Mouse (Mus musculus): Measurements from ENCODE around the gene Rab43. TPM values are rescaled to one million over a fixed set of nuclear protein-coding genes. Genes with fewer than 3 reads are reported as not detected.
A peak's percentile ranks its signal among the peaks of the same experiment; 100 is the strongest.

The Rab43 gene
- polyA plus RNA-seq, 1 experiment = 8.3 TPM

DNA sequence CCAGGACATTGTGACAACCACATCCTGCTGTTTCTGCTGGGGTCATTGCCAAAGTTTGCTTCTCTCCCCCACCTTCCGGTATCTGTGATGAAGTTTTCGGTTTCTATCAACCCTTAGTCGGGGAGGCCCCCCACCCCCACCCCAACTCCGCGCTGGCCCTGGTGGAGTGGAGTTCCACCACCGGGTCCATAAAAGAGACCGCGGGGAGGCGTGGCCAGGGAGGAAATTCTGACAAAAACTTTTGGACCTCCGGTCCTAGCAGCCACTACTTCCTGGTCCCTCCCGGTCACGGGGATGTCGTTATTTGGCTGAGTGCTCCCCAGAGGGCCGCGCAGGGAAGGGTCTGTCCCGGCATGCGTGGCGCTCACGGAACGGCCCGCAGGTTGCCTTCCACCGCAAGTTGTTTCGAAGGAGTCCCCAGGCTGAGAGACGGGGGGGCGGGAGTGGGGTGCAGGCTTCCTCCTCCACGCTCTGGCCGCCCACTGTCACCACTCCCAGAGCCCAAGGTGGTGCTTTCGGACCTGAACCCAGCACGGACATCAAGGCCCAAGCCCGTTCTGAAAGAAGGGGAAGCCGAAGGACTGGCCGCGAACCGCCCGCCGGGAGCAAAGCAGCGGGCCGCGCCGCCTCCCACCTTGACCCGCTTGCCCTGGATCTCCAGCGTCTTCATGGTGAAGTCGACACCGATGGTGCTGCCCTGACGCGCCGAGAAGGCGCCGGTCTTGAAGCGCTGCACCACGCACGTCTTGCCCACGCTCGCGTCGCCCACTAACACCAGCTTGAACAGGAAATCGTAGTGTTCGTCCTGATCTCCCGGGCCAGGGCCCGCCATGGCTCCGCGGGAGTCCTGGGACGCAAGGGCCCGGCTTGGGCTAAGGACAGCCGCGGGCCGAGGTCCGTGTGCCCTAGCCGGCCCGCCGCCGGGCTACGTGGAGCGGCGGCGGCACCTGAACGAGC lies 973 bp downstream of the Rab43 start:
- H3K27me3 ChIP-seq (ENCODE audit: control insufficient read depth, insufficient read depth, insufficient read length) = no peaks in the 10 kb centered on the region
- TF ChIP-seq CTCF (IDR thresholded peaks at IDR 0.05; ENCODE audit: control insufficient read depth, insufficient read depth, insufficient read length) = no peak
- no peak for TF ChIP-seq CEBPB (IDR thresholded peaks at IDR 0.05; ENCODE audit: low read depth)
- TF ChIP-seq MYOG (IDR thresholded peaks at IDR 0.05; ENCODE audit: control insufficient read depth, extremely low read depth, insufficient read length) = no peak
- no peak for TF ChIP-seq MYOD1 (IDR thresholded peaks at IDR 0.05; ENCODE audit: control insufficient read depth, insufficient read length, low read depth)
- TF ChIP-seq FOSL1 (IDR thresholded peaks at IDR 0.05; ENCODE audit: insufficient read depth, low read length, poor library complexity, severe bottlenecking) = no peak
- no peak for TF ChIP-seq MAX (IDR thresholded peaks at IDR 0.05)
- TF ChIP-seq USF1 (IDR thresholded peaks at IDR 0.05; ENCODE audit: low read depth) = no peak
- peaks cover 25% of the 10 kb centered on the region for H3K36me3 ChIP-seq (ENCODE audit: control insufficient read depth, insufficient read depth)
- peak overlapping the region; percentile 91 for H3ac ChIP-seq (ENCODE audit: control insufficient read depth, insufficient read length, low read depth)
- H3K79me2 ChIP-seq (ENCODE audit: control insufficient read depth, insufficient read depth) = peaks cover 22% of the 10 kb centered on the region
- H3K4me3 ChIP-seq (ENCODE audit: insufficient read depth, poor library complexity, severe bottlenecking) = peak overlapping the region; percentile 50
- H3K79me3 ChIP-seq (ENCODE audit: low read depth) = peaks cover 4% of the 10 kb centered on the region

DNA sequence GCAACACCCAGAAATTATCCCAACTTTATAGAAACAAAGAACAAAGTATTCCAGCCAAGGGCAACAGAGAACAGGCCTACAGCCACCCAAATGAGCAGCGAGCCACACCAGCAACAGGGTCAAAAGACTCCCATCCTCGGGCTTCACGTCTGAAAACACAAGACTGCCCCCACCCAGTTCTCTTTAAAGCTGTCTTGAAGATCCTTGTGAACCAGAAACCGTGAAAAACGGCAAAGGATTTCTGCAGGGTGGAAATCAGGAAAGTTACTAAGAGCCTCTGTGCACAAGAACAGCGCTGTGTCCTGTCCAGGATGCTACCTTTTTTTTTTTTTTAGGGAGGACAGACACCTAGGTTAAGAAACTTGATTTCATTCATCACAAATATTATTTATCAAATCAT lies 1.7 kb downstream of the Rab43 start:
- no peaks in the 10 kb centered on the region for H3K27me3 ChIP-seq (ENCODE audit: control insufficient read depth, insufficient read depth, insufficient read length)
- H3K79me2 ChIP-seq (ENCODE audit: control insufficient read depth, insufficient read depth) = peaks cover 22% of the 10 kb centered on the region
- no peak overlapping the region for H3K4me3 ChIP-seq (ENCODE audit: insufficient read depth, poor library complexity, severe bottlenecking)
- peaks cover 4% of the 10 kb centered on the region for H3K79me3 ChIP-seq (ENCODE audit: low read depth)
- no peak overlapping the region for H3ac ChIP-seq (ENCODE audit: control insufficient read depth, insufficient read length, low read depth)
- peaks cover 19% of the 10 kb centered on the region for H3K36me3 ChIP-seq (ENCODE audit: control insufficient read depth, insufficient read depth)
- no peak for TF ChIP-seq MAX (IDR thresholded peaks at IDR 0.05)
- no peak for TF ChIP-seq USF1 (IDR thresholded peaks at IDR 0.05; ENCODE audit: low read depth)
- TF ChIP-seq CEBPB (IDR thresholded peaks at IDR 0.05; ENCODE audit: low read depth) = no peak
- TF ChIP-seq MYOD1 (IDR thresholded peaks at IDR 0.05; ENCODE audit: control insufficient read depth, insufficient read length, low read depth) = no peak
- TF ChIP-seq MYOG (IDR thresholded peaks at IDR 0.05; ENCODE audit: control insufficient read depth, extremely low read depth, insufficient read length) = no peak
- no peak for TF ChIP-seq CTCF (IDR thresholded peaks at IDR 0.05; ENCODE audit: control insufficient read depth, insufficient read depth, insufficient read length)
- TF ChIP-seq FOSL1 (IDR thresholded peaks at IDR 0.05; ENCODE audit: insufficient read depth, low read length, poor library complexity, severe bottlenecking) = no peak

DNA sequence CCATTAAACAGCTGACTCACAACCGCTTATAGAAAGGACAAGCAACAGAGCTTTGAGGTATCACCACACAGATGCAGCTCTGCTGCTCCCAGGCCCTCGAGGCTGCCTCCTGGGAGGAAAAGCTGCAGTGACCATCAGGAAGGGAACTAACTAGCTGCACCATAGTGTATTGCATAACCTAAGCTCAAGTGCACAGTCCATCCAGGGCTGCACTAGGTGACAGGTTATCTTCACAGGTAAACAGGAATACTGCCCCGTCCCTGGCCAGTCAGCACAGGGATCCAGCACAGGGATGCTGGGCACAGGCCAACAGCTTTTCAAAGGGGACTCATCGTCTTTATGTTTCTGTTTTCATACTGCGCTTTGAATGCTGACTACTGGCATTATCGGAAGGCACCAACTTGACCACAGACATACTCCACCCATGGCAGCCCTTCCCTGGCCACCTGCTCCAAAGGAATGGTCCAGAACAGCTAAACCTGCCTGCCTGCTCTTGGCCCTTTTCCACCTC lies 2.3 kb downstream of the Rab43 start:
- no peak overlapping the region for H3K4me3 ChIP-seq (ENCODE audit: insufficient read depth, poor library complexity, severe bottlenecking)

DNA sequence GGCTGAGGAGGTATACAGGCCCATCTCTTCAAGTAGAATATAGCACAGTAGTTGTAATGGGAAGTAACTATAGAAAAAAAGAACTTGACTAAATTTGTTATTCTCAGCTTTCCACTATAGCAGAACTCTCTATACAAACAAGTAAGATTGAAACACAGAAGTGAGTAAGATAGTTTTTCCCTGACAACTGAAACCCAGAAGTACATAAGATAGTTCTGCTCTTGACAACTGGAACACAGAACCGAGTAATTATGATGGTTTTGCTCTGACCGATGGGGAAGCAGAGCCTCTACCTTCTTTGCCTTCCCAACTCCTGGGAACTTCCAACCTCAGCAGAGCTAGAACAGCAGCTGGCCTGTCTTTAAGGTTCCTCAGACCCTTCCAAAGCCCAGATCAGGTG lies 2.8 kb downstream of the Rab43 start:
- peaks cover 11% of the 10 kb centered on the region for H3K36me3 ChIP-seq (ENCODE audit: control insufficient read depth, insufficient read depth)
- TF ChIP-seq CTCF (IDR thresholded peaks at IDR 0.05; ENCODE audit: control insufficient read depth, insufficient read depth, insufficient read length) (no peak), CEBPB (IDR thresholded peaks at IDR 0.05; ENCODE audit: low read depth) (no peak), MYOD1 (IDR thresholded peaks at IDR 0.05; ENCODE audit: control insufficient read depth, insufficient read length, low read depth) (no peak), USF1 (IDR thresholded peaks at IDR 0.05; ENCODE audit: low read depth) (no peak), MAX (IDR thresholded peaks at IDR 0.05) (no peak), FOSL1 (IDR thresholded peaks at IDR 0.05; ENCODE audit: insufficient read depth, low read length, poor library complexity, severe bottlenecking) (no peak), MYOG (IDR thresholded peaks at IDR 0.05; ENCODE audit: control insufficient read depth, extremely low read depth, insufficient read length) (no peak)

More for the DNA sequence above, 2.3 kb downstream of the Rab43 start:
- Histone ChIP-seq H3K36me3 (ENCODE audit: control insufficient read depth, insufficient read depth) (peaks cover 13% of the 10 kb centered on the region), H3ac (ENCODE audit: control insufficient read depth, insufficient read length, low read depth) (no peak overlapping the region), H3K79me2 (ENCODE audit: control insufficient read depth, insufficient read depth) (peaks cover 22% of the 10 kb centered on the region), H3K79me3 (ENCODE audit: low read depth) (peaks cover 4% of the 10 kb centered on the region), H3K27me3 (ENCODE audit: control insufficient read depth, insufficient read depth, insufficient read length) (no peaks in the 10 kb centered on the region)
- TF ChIP-seq USF1 (IDR thresholded peaks at IDR 0.05; ENCODE audit: low read depth) (no peak), CEBPB (IDR thresholded peaks at IDR 0.05; ENCODE audit: low read depth) (no peak), CTCF (IDR thresholded peaks at IDR 0.05; ENCODE audit: control insufficient read depth, insufficient read depth, insufficient read length) (no peak), MYOG (IDR thresholded peaks at IDR 0.05; ENCODE audit: control insufficient read depth, extremely low read depth, insufficient read length) (no peak), FOSL1 (IDR thresholded peaks at IDR 0.05; ENCODE audit: insufficient read depth, low read length, poor library complexity, severe bottlenecking) (no peak), MAX (IDR thresholded peaks at IDR 0.05) (no peak), MYOD1 (IDR thresholded peaks at IDR 0.05; ENCODE audit: control insufficient read depth, insufficient read length, low read depth) (no peak)

DNA sequence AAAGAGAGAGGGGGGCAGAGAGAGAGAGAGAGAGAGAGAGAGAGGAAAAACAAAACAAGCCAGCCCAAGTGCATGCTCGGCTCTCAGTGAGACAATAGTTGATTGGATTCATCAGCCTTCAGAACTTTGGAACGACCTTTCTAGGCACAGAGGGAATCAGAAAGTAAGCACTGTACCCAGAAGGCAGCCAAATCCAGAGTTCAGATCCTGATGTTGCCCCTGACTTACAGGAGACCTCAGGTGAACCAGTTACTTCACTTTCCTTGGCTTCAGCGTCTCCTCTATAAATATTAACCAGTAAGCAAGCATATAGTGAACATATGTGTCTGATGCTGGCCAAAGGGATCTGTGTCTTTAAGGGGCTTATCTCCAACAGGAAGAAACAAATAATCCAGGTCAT lies 3.4 kb downstream of the Rab43 start:
- no peak overlapping the region for H3K4me3 ChIP-seq (ENCODE audit: insufficient read depth, poor library complexity, severe bottlenecking)
- peaks cover 4% of the 10 kb centered on the region for H3K79me3 ChIP-seq (ENCODE audit: low read depth)
- H3ac ChIP-seq (ENCODE audit: control insufficient read depth, insufficient read length, low read depth) = no peak overlapping the region
- no peak for TF ChIP-seq MYOD1 (IDR thresholded peaks at IDR 0.05; ENCODE audit: control insufficient read depth, insufficient read length, low read depth)
- peaks cover 22% of the 10 kb centered on the region for H3K79me2 ChIP-seq (ENCODE audit: control insufficient read depth, insufficient read depth)
- peaks cover 6% of the 10 kb centered on the region for H3K36me3 ChIP-seq (ENCODE audit: control insufficient read depth, insufficient read depth)
- H3K27me3 ChIP-seq (ENCODE audit: control insufficient read depth, insufficient read depth, insufficient read length) = no peaks in the 10 kb centered on the region

More for the DNA sequence above, 2.8 kb downstream of the Rab43 start:
- Histone ChIP-seq H3K4me3 (ENCODE audit: insufficient read depth, poor library complexity, severe bottlenecking) (no peak overlapping the region), H3K79me3 (ENCODE audit: low read depth) (peaks cover 4% of the 10 kb centered on the region), H3K79me2 (ENCODE audit: control insufficient read depth, insufficient read depth) (peaks cover 22% of the 10 kb centered on the region), H3ac (ENCODE audit: control insufficient read depth, insufficient read length, low read depth) (no peak overlapping the region), H3K27me3 (ENCODE audit: control insufficient read depth, insufficient read depth, insufficient read length) (no peaks in the 10 kb centered on the region)
